Mouse (Mus musculus) lung, adult 2 months (tissue): ENCODE measurements at regions not wholly inside any gene's neighbourhood (a gene's known extent, or its start where the extent isn't known, plus 50 kb on each side); places are given as distances from the start of the nearest gene placed in this dataset.

ENCODE experiments used
- CTCF ChIP-seq: fragments of 200-500 bp; IDR thresholded peaks from 2 replicates; pipeline ENCODE4 v1.5.1; 2011; ENCODE audit warnings: mild to moderate bottlenecking, low read length, control low read depth; ENCODE audit not compliant: insufficient read depth
- POLR2A ChIP-seq: fragments of 200-500 bp; IDR thresholded peaks from 2 replicates; pipeline ENCODE4 v1.6.1; 2011; ENCODE audit warnings: low read depth, mild to moderate bottlenecking, control low read depth, low read length, borderline replicate concordance; ENCODE audit errors: extremely low read depth

- TF ChIP-seq CTCF (no peak), POLR2A (no peak)
These were observed 447.7 kb upstream of the 4930412O13Rik start for GRCm38 (mm10) chr2:9433110-9433940.
